Mouse (Mus musculus): ENCODE data around the gene Dnah11.

- TF ChIP-seq CTCF (IDR thresholded peaks at IDR 0.05; ENCODE audit: low read depth, low read length) (no peak), POLR2A (IDR thresholded peaks at IDR 0.05; ENCODE audit: extremely low read depth, insufficient read depth, low read length) (no peak)
These were observed 236.1 kb downstream of the Dnah11 start for GRCm38 (mm10) chr12:117962698-117963097.

Data from liver, adult 2 months (tissue).